Mouse (Mus musculus): Measurements from ENCODE around the gene Smim13. TPM values are rescaled to one million over a fixed set of nuclear protein-coding genes. Genes with fewer than 3 reads are reported as not detected.

The Smim13 gene
- polyA plus RNA-seq, 1 experiment from 2014 or later: 13.6 TPM

Other genes starting within 250 kb of the Smim13 start
- 54.2 and 55.5 TPM in 2 replicates for gene Pak1ip1, start 248.8 kb upstream of the Smim13 start, polyA plus RNA-seq (2016; fragmentation: Nextera tagmentation; extraction: Ambion mirVana)
- 211 and 228 TPM in 2 replicates for gene Tmem14c, start 233.6 kb upstream of the Smim13 start, polyA plus RNA-seq (2016; fragmentation: Nextera tagmentation; extraction: Ambion mirVana)
- 0.24 and 0.38 TPM in 2 replicates for gene Mak, start 170.1 kb upstream of the Smim13 start, polyA plus RNA-seq (2016; fragmentation: Nextera tagmentation; extraction: Ambion mirVana)
- not detected in 2 replicates for gene Gcm2, start 138.8 kb upstream of the Smim13 start, polyA plus RNA-seq (2016; fragmentation: Nextera tagmentation; extraction: Ambion mirVana)
- 0.09 TPM in 1 of 2 replicates, not detected in the other for gene Sycp2l, start 135.5 kb upstream of the Smim13 start, polyA plus RNA-seq (2016; fragmentation: Nextera tagmentation; extraction: Ambion mirVana)
- 1.9 and 2.1 TPM in 2 replicates for gene Elovl2, start 29.4 kb upstream of the Smim13 start, polyA plus RNA-seq (2016; fragmentation: Nextera tagmentation; extraction: Ambion mirVana)
- gene Gm17364, start 24.1 kb downstream of the Smim13 start, polyA plus RNA-seq (2016; fragmentation: Nextera tagmentation; extraction: Ambion mirVana): not detected in 2 replicates
- 19.0 and 19.8 TPM in 2 replicates for gene Nedd9, start 237.5 kb downstream of the Smim13 start, polyA plus RNA-seq (2016; fragmentation: Nextera tagmentation; extraction: Ambion mirVana)

All from heart, embryonic 12.5 days (tissue).